Mouse (Mus musculus): ENCODE results near the gene Yrdc. TPM values are rescaled to one million over a fixed set of nuclear protein-coding genes. Genes with fewer than 3 reads are reported as not detected.

Yrdc gene
- total RNA-seq, 2 experiments from 2014 or later, result 40.6 to 45.8 TPM

DNA sequence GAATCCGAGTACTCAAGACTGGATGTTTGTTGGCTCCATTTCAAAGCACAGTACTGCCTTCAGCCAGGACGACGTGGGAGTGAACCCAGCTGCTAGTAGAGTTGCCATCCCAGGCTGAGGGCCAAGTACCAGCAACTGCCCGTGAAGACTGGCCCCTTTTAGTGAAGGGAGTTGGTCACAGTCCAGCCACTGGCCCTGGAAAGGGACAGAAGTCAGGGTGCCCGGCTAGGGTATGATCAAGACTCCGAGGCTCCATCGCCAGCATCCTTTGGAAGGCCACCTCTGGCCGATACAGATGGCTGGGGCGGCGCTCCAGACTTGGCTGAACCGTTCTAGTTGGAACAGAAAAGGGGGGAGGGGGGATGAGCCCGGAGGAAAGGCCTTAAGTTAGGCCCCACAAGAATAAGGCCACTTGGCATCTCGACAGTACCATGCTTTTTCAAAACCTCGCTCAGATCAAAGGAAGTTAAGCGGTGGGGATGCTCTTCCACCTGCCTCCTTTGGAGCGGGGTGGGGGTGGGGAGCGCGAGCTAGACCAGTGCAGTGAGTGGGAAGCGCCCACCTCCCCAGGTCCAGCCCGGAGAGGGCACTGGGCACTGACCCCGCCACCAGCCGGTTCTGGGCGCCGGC is 733 bp upstream of the Yrdc start:
- intact Hi-C loops (cut with DNase I), result loop anchor here (5.0 kb wide), 1 partner anchor 47 kb away; the partner anchor contains the start of gene Mtf1
- DNase-seq, result peak; percentile 95

DNA sequence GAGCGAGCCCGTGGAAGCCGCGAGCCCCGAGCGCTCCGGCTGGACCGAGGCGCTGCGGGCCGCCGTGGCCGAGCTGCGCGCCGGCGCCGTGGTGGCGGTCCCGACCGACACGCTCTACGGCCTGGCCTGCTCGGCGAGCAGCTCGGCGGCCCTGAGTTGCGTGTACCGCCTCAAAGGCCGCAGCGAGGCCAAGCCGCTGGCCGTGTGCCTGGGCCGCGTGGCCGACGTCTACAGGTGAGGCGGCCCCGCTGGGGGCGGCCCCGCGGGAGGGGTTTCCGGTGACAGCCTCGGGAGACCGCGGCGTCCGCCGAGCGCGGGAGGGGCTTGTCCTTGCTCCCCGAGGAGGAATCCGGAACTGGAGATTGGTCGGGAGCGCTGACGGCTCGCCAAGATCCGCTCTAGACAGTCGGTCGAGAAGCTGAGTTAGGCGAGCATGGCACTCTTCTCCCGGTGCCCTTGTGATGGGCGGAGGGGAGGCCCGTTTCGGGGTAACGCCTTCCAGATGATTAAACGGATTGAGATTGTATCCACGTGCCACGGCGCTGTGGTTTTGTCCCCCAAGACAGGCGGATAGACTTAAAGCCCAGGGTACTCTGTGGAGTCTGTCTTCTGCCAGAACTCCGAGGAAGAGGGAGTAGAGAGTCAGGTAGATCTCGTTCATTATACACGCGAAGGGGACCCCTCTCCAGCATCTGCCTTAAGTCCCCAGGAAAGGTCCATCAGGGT is 617 bp downstream of the Yrdc start, which contains the start of gene 1110065P20Rik:
1110065P20Rik (minus strand) TSS at position 264 of the 726 bp plus-strand sequence.
- intact Hi-C loops (cut with DNase I), result no loop called here
- DNase-seq, result peak; percentile 66

DNA sequence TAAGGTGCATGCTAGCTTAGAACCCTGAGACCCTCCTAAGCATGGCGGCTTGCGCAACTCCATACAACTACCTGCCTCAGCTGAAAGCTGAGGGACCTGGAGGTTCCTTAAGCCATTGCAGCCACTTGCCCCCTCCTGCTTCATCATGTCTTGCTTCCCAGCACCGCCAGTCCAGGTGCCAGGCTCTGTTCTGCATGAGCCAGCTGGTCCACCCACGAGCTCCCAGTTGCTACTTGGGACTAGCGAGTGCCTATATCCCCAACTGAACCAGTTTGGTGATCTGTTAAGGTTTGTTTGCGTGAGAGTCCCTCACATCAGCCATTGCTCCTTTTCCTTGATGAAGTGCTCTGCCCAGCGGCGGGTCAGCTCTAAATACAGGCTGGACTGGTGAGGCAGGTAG is 5.8 kb downstream of the Yrdc start:
- intact Hi-C loops (cut with DNase I), result no loop called here
- no peak for DNase-seq

DNA sequence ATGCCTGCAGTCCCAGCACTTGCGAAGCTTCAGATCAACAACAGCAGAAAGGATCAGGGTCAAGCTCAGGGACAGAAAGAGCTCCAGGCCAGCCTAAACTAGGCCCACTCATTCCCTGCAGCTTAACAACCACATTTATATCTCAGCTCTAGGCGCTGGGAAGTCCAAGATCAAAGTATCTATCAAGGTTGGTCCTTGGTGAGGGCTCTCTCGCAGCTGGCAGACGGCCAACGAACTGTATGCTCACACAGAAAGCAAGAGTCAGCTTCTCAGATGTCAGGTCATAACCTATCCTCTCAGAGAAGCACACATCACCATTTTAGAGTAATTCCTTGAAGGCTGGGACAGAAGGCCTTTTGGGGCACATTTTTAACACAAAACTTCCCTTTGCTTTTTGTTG is 7.9 kb downstream of the Yrdc start:
- DNase-seq, result no peak
- intact Hi-C loops (cut with DNase I), result no loop called here

DNA sequence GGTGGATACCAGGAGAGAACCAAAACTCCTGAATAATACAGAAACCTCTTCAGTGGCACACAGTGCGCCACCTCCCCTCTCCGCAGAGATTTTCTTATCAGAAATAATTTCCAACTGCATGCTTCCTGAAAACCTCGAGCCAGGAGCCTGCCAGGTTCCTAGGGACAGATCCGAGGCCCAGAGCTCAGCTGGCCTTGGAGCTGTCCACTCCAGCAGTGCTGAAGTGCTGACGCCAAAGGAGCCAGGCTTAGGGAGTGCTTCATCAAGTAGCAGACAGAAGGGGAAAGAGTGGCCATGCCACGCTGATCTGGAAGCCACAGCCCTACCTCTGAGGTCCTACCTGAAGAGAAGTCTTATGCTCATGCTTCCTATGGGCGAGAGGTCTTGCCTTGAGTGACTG is 10.0 kb downstream of the Yrdc start:
- peak; percentile 48 for DNase-seq
- intact Hi-C loops (cut with DNase I), result no loop called here

DNA sequence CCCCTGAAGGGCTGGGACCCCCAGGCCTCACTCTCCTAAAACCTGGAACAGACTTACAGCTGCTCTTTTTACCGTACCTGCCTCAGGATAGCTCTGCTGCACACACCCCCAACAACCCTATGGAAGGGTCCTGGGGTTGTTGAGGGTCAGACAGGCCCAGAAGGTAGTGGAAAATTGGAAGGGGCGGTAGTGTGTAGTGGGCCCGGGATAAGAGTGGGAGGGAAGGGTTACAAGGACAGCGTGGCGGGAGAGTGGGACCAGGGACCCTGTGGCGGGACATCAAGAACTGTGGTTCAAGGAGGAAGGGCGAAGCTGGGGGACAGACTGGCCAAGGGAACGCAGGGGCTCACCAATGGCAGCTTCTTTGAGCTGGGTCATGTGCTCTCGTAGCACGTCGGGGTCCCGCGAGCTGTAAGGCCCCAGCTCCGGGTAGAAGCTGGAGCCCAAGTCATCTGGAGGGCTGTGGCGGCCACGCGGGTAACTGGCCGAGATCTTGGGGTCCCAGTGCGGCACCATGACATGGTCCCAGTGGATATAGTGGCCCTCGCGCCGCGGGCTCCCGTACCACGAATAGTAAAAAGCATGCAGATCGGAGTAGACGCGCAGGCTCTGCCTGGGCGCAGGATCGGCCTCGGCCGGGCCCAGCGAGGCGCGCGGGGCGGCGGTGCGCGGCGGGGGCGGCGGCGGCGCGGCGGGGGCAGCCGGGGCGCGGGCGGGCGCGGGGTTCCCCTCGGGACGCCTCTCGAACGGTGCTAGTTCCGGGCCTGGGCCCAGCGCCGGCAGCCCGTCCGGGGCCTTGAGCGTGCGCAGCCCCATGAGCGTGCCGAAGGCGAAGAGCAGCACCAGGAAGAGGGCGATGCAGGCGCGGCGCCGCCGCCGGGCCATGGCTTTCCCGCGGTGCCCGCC is 11.1 kb downstream of the Yrdc start, which contains the start of gene Maneal:
Maneal (minus strand) TSS at position 889 of the 906 bp plus-strand sequence.
- intact Hi-C loops (cut with DNase I), result no loop called here
- DNase-seq, result peak; percentile 35

DNA sequence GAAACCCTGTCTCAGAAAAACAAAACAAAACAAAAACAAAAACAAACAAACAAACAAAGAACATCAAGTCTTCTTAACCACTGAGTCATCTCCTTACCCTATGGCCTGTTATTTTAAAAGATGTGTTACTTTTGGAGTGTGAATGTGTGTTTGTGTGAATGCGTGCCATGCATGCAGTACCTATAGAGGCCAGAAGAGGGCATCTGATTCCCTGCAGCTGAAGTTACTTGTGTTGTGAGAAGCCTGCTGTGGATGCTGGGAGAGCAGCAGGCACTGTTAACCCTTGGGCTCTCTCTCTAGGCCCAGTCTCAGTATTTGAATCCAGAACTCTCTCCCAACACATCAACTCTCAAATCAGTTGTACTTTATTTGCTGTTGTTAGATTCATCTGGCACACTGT is 22.2 kb downstream of the Yrdc start:
- DNase-seq, result no peak
- intact Hi-C loops (cut with DNase I), result no loop called here

DNA sequence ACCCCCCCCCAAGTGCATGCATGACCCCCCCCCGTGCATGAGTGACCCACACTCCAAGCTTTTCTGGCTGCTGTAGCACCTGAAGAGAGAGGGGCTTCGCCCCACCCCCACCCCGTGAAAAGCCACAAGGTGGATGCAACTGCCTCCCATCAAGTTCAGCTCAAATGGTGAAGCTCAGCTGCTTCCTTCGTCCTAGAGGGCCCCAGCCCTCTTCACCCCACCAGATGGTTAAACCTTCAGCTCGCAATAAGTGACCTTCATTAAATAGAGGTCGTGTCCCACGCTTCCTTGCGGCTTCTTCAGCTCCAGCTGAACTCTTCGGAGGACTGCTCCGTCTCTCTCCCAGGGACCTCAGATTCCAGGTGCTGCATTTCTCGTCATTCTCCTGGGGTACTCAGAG is 30.1 kb downstream of the Yrdc start, which contains the start of gene Epha10:
Epha10 (plus strand) TSS at position 301 of the 400 bp plus-strand sequence.
- intact Hi-C loops (cut with DNase I), result no loop called here
- DNase-seq, result no peak

DNA sequence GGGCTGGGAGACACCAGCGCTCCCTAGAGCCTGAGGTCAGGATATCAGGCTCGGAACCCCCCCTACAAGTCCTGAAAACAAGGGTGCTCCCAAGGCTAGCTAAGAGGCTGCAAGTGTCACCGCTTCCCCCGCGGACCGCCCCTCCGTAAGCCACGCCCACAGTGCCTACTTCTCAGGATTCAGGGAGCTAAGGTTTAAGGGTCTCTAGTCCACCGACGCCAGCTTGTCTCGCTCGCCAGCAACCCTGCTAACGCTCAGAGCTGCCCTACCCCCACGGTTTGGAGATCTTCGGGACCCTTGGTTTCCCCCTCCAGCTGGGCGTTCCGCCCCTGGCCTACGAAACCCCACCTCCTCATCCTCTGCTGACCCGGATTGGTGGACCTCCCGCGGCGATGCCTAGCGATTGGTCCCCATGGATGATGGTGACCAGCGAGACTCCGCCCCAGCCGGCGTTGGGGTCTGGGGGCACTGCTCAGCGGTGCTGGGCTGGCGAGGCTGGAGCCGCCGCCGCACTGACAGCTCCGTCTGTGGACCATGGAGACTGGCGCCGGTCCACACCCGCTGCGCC is 30.9 kb downstream of the Yrdc start:
- peak; percentile 94 for DNase-seq
- intact Hi-C loops (cut with DNase I), result no loop called here

DNA sequence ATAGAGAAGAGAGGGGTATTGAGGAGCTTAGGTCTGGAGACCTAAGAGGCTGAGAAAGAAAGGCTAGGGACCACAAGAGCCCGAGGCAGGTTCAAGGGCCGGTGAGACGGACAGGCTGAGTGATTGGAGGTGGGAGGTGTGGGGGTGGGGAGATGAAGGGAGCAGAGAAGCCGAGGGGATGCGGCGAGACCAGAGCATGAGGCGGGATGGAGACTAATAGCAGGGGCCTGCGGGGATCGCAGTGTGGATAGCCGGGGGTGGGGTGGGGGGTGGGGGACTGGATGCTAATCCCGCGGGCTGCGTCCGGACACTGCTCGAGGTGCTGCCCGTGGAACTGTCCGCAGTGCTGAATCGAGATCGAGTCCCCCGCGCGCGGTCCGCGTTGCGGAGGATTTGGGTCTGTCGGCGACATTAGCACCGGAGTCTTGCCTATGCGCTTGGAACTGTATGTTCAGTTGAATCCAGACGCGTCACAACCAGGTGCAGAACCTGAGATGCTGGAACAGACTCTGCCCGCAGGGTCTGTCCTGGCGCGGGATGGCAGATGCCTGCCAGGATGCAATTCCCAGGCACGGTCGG is 31.8 kb downstream of the Yrdc start:
- intact Hi-C loops (cut with DNase I), result no loop called here
- DNase-seq, result peak; percentile 27

DNA sequence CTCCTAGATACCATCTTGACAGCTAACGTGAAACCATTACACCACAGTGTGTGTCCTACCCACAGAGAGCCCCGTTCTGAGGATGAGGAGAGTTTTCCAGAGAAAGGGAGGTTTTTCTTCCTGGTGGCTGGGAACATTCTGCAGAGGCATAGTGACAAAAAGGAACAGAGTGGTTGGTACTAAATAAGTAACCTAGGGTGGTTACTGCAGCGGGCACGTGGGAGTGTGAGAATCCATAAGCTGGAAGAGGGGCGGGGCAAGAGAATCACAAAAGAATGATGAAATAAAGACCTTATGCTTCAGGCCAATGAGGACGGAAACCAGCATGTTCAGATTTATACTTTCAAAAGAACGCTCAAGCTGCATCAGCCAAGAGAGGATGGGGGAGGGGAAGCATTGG is 38.2 kb downstream of the Yrdc start:
- no peak for DNase-seq
- intact Hi-C loops (cut with DNase I), result no loop called here

DNA sequence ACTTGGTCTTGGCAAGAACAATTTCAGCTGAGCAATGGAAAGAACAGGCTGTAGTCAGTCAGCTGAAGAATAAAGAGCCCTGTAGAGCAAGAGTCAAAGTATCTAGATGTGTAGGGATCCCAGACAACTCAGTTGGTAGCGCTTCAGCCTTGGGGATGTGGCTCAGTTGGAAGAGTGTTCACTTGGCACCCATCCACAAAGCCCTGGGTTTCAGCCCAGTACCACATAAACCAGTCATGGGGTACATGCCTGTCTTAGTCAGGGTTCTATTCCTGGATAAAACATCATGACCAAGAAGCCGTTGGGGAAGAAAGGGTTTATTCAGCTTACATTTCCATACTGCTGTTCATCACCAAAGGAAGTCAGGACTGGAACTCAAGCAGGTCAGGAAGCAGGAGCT is 39.5 kb downstream of the Yrdc start:
- no peak for DNase-seq
- intact Hi-C loops (cut with DNase I), result no loop called here

DNA sequence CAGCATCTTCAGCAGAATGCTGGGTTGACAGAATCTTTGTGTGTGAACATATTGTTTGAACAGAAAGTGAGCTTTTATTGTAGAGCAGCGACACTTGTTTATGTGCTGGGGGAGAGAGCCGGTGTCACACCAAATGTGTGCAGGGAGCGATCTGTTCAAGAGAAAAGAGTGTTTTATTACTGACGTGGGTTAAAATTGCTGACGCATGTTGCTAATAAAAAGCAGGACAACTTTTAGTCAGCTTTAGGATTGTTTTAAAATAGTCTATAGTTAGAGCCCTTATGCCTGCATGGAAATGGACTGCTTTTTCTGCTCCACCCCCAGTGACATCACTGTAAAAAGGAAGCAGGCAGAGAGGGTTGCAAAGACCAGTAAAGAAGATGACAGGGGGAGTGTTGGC is 40.4 kb downstream of the Yrdc start:
- intact Hi-C loops (cut with DNase I), result no loop called here
- DNase-seq, result no peak

DNA sequence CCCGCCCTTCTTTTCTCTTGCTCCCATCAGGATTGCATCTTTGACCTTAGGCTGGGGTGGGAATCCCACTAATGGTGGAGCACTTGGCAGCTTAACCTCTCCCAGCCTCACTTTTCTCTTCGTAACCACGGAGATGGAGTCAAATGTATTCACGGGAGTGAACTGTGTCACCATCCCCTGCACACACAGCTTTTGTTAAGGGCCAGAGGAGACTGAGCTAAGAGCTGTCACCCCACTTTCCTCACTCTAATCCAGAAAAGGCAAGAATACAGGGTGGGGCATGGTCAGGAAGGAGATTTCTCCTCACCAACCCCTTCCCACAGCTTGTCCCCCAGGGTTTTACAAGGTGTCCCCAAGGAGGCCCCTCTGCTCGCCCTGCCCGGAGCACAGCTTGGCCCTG is 43.3 kb downstream of the Yrdc start:
- DNase-seq, result no peak
- intact Hi-C loops (cut with DNase I), result no loop called here

DNA sequence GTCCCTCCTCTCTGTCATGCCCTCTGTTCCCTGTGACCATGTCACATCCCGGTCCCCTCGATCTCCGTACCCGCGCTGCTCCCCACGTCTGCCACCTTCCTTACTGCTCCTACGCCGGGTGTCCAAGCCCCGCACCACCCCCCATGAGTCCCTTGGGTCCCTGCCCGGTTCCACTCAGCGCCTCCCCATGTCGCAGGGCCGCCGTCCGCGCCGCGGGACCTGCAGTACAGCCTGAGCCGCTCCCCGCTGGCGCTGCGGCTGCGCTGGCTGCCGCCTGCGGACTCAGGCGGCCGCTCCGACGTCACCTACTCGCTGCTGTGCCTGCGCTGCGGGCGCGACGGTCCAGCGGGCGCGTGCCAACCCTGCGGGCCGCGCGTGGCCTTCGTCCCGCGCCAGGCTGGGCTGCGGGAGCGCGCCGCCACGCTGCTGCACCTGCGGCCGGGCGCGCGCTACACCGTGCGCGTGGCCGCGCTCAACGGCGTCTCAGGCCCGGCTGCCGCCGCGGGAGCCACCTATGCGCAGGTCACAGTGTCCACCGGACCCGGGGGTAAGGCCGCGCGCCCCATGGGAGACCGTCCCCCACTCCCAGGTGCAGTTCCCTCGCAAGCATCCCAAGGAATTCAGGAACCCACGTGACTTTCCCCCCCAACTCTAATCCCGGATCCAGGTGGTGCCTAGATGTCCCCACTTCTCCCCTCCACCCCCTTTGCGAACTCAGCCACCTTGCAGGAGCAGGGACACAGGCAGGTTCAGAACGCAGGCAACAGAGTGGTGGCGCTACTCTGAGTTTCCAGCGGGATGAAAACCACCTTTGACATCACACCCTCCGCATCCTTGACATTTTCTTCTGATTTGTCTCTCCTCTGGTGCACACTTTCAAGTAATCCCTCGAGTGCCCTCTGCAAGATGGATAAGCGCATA is 44.3 kb downstream of the Yrdc start:
- intact Hi-C loops (cut with DNase I), result no loop called here
- DNase-seq, result peak; percentile 36

DNA sequence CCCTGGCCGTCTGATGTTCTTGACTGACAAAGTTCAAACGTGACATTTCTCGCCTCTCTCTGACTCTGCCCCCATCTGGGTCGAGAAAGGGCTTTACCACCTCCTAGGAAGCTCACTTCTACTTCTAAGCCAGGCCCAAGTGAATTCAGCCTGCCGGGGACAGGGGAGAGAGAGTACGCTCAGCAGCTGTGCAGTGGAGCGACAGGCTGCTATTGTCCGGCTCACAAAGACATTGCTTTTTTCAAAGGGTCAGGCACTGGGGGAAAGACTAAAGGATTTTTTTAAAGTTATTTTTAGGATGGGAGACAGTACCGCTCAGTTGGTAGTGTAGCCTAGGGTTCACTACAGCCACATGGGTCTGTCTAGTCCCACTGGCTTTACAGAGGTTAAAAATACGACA is 47.9 kb downstream of the Yrdc start:
- no peak for DNase-seq
- intact Hi-C loops (cut with DNase I), result no loop called here

DNA sequence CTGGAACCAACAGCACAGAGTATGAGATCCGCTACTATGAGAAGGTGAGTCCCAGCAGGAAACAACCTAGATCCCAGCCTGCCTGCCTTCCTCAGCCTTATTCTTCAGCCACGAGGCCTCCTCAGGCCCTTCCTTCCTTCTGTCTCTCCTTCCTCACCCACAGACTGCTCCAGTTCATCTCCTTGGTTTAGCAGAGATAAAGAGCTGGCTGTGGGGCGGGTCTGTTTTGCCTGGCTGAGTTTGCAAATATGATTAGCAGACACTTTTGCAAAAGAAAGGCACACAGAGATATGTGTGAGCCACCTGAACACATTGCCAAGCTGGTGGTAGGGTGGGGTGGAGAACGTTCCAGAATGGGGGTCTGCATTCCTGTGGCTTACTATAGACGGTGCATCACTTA is 49.4 kb downstream of the Yrdc start:
- intact Hi-C loops (cut with DNase I), result no loop called here
- DNase-seq, result no peak

All from left cerebral cortex, postnatal 4 days (tissue).